In genomic region chr4:127809006-127809405, GRCm38 (mm10) we compare ENCODE assay signal across 17 mouse cellular contexts.
DNase-seq lines count a peak whose midpoint lies in the region; ATAC-seq and TF ChIP-seq lines count a peak whose summit lies in the region.
"Had no signal": no experiment of that assay in that cellular context is flagged by ENCODE, and none has a peak within 500 bp of the region (broad histone marks: within the 10 kb centered on the region; RNA-seq: fewer than 3 reads in every experiment).

No protein-coding gene starts in this region.

- no peaks in the 10 kb centered on the region for H3K36me3 ChIP-seq in forebrain, embryonic 14.5 days (ENCODE audit: control insufficient read depth, insufficient read depth, low read length)
- H3K36me3 ChIP-seq: embryonic facial prominence, embryonic 15.5 days; heart, embryonic 10.5 days; intestine, embryonic 15.5 days; liver, embryonic 13.5 days; midbrain, embryonic 12.5 days had no signal

- H3K27me3 ChIP-seq in forebrain, embryonic 14.5 days (replicated peaks; ENCODE audit: control insufficient read depth, insufficient read depth, low read length), result no peaks in the 10 kb centered on the region
- H3K27me3 ChIP-seq: embryonic facial prominence, embryonic 15.5 days; forebrain, embryonic 13.5 days; intestine, embryonic 15.5 days; liver, embryonic 13.5 days; midbrain, embryonic 12.5 days had no signal

- TF ChIP-seq CTCF in left cerebral cortex, adult 2 months (IDR thresholded peaks at IDR 0.05), result peak; percentile 13; the same call in 1 of the 2 replicates

- H3K9ac ChIP-seq in forebrain, embryonic 14.5 days (ENCODE audit: low read length), result no peak overlapping the region
- H3K9ac ChIP-seq: embryonic facial prominence, embryonic 15.5 days; forebrain, embryonic 13.5 days; intestine, embryonic 15.5 days; liver, embryonic 13.5 days; midbrain, embryonic 12.5 days had no signal

- no peak for ATAC-seq in cerebellum, adult (ENCODE audit: insufficient number of reproducible peaks, low FRiP score, low TSS enrichment)
- no peak for ATAC-seq in forebrain, embryonic 14.5 days
- ATAC-seq: forebrain, embryonic 13.5 days; intestine, embryonic 15.5 days had no signal

- H3K4me1 ChIP-seq in forebrain, embryonic 14.5 days (ENCODE audit: control insufficient read depth, insufficient read depth, low read length), result no peaks in the 10 kb centered on the region
- H3K4me1 ChIP-seq: embryonic facial prominence, embryonic 15.5 days; forebrain, embryonic 13.5 days; heart, embryonic 10.5 days; intestine, embryonic 15.5 days; liver, embryonic 13.5 days; midbrain, embryonic 12.5 days had no signal

- H3K4me3 ChIP-seq in left cerebral cortex, adult 2 months, result no peak overlapping the region
- H3K4me3 ChIP-seq in forebrain, embryonic 14.5 days (ENCODE audit: low read depth, low read length), result no peak overlapping the region
- H3K4me3 ChIP-seq: embryonic facial prominence, embryonic 15.5 days; forebrain, embryonic 13.5 days; heart, embryonic 10.5 days; intestine, embryonic 15.5 days; liver, embryonic 13.5 days; midbrain, embryonic 12.5 days had no signal

- no peak overlapping the region for H3K27ac ChIP-seq in left cerebral cortex, adult 2 months
- no peak overlapping the region for H3K27ac ChIP-seq in forebrain, embryonic 14.5 days (ENCODE audit: low read depth, low read length)
- H3K27ac ChIP-seq: embryonic facial prominence, embryonic 15.5 days; forebrain, embryonic 13.5 days; heart, embryonic 10.5 days; intestine, embryonic 15.5 days; liver, embryonic 13.5 days; midbrain, embryonic 12.5 days had no signal

- intact Hi-C loops in left cerebral cortex, adult 2 months (cut with DNase I), result no loop called here

- no peak overlapping the region for H3K4me2 ChIP-seq in forebrain, embryonic 14.5 days (ENCODE audit: low read length)
- H3K4me2 ChIP-seq: embryonic facial prominence, embryonic 15.5 days; forebrain, embryonic 13.5 days; intestine, embryonic 15.5 days; liver, embryonic 13.5 days; midbrain, embryonic 12.5 days had no signal

- H3K9me3 ChIP-seq in forebrain, embryonic 14.5 days (replicated peaks; ENCODE audit: control insufficient read depth, low read length), result no peaks in the 10 kb centered on the region
- H3K9me3 ChIP-seq: embryonic facial prominence, embryonic 15.5 days; forebrain, embryonic 13.5 days; heart, embryonic 10.5 days; intestine, embryonic 15.5 days had no signal

- DNase-seq in cerebellum, postnatal 14 days, result peak; percentile 17 to 43
- no peak for DNase-seq in left cerebral cortex, adult 2 months (ENCODE audit: extremely low spot score in 1 of 2, low spot score in 2 of 2)
- DNase-seq in left cerebral cortex, adult 18-20 months (ENCODE audit: low spot score in 2 of 2), result no peak
- DNase-seq in adrenal gland, adult 8-10 months, result peak; percentile 6
- DNase-seq in embryo, embryonic 9.5 days (ENCODE audit: extremely low spot score), result peak; percentile 6
- no peak for DNase-seq in right cerebral cortex, postnatal 14 days
- no peak for DNase-seq in forebrain, embryonic 14.5 days (ENCODE audit: low spot score)
- DNase-seq: gastrocnemius, postnatal 10 days; liver, embryonic 13.5 days; lung, postnatal 10 days; thymus, postnatal 36 days had no signal

- WGBS in forebrain, embryonic 14.5 days, result 65% methylated on average over 6 of the region's 6 CpGs

Comparison
In these comparisons a context has a peak if more than half of its experiments do, and no peak if none do; other contexts are left out.
1. DNase-seq: peak in cerebellum, postnatal 14 days (2 of 2), adrenal gland, adult 8-10 months (single experiment) and embryo, embryonic 9.5 days (single experiment); none in left cerebral cortex, adult 2 months (0 of 2), left cerebral cortex, adult 18-20 months (0 of 2), right cerebral cortex, postnatal 14 days (single experiment) and forebrain, embryonic 14.5 days (single experiment).